Mouse (Mus musculus): ENCODE data around the gene Pqlc2.

Gene Pqlc2

GRCm38 (mm10) chr4:139284877-139285276 lies 25.6 kb downstream of the Pqlc2 start:
- POLR2A ChIA-PET = interaction anchor here in 3 of 4 experiments (0.5 to 2.7 kb wide), 16 partner anchors 8 to 1274 kb away, joined by 3 to 13 read pairs (median 4); partner anchors contain the start of genes Akr7a5 (in 1 of the 3) and Pqlc2 (in 1 of the 3)
- CTCF ChIA-PET = interaction anchor here (0.5 to 6.9 kb wide), 14 partner anchors 11 to 1697 kb away, joined by 3 to 102 read pairs (median 4); partner anchors contain the start of genes Akr7a5 (in 1 of the 4), Gm21969 (in 1 of the 4) and Pqlc2 (in 1 of the 4)

DNA sequence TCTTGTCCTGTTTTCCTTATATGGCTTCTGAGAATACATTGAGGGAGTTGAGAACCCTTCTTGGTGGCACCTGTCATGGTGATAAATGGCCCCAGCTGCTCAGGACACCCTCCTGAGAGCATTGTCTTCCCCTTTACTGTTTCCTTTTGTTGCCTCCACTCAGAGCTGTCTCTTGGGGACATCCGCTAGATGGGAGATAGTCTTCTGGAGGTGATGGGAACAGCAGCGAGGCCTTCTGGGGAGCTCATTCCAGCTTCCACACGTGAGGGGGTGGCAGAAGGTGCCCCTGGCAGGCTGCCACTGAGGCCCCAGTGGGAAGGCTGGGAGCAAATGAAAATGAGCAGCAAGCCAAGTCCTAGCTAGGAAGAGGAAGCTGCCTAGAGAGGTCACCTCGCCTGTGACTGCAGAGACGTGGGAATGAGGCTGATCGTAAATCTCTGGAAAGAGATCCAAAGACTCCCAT lies 27.5 kb downstream of the Pqlc2 start:
- POLR2A ChIA-PET = interaction anchor here in 2 of 4 experiments (0.5 to 2.7 kb wide), 3 partner anchors 9 to 326 kb away, joined by 3 to 13 read pairs (median 3); no protein-coding TSS in a partner anchor
- CTCF ChIA-PET = interaction anchor here (0.6 to 1.2 kb wide), 5 partner anchors 19 to 1305 kb away, joined by 3 read pairs; no protein-coding TSS in a partner anchor

DNA sequence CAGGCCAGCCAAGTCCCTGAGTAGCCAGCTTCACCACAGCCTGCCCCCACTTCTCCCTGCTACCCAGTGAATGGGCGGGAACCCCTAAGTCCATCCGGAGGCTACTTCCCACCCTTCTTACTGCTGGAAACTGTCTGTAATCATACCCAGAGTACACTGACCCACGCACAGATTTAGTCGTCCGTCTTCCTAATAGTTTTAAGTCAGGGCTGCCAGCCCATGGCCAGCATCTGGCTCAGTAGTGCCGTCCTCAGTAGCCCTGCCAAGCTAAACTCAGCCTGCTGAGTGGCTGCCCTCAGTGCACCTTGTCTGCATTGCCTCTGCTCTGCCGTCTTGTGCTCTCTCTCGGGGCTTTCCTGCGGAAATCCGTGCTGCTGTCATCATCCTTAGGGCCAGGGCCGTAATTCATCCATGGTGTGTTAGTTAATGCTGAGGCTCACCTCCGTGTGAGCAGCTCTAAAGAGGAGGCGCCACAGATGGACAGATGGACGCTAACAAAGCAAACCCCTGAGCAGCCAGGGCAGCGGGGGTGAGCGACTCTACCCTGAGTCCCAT lies 28.6 kb downstream of the Pqlc2 start:
- ChIA-PET POLR2A (no interaction called here), CTCF (interaction anchor here in 2 of 4 experiments (1.2 to 14.6 kb wide), 2 partner anchors 6 to 49 kb away, joined by 3 to 97 read pairs; no protein-coding TSS in a partner anchor)

DNA sequence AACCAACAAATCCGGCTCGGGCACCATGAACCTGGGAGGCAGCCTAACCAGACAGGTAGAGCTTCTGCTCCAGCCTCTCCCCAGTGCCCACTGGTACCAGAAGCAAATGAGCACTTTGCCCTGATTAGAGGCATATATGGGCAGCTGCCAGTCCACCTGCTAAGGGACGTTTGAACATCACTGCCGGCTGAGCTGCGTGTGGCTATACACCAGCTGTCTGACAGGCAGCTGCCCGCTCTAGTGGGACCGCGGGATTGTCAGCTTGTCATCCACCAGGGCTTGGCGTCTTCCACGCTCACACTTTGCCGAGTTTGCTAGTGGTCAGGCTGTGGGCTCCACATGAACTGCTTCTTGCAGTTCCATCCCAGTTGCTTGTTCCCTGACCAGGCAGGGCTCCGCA lies 30.0 kb downstream of the Pqlc2 start:
- CTCF ChIA-PET = interaction anchor here in 3 of 4 experiments (0.5 to 14.6 kb wide), 5 partner anchors 8 to 32 kb away, joined by 3 to 97 read pairs (median 4); no protein-coding TSS in a partner anchor
- POLR2A ChIA-PET = interaction anchor here in 3 of 4 experiments (1.1 to 4.0 kb wide), 3 partner anchors 9 to 30 kb away, joined by 3 to 11 read pairs (median 7); partner anchors contain the start of genes Akr7a5 (in 1 of the 3) and Pqlc2 (in 1 of the 3)

- ChIA-PET CTCF (interaction anchor here in 2 of 4 experiments (0.8 to 14.6 kb wide), 3 partner anchors 12 to 55 kb away, joined by 3 to 97 read pairs (median 4); no protein-coding TSS in a partner anchor), POLR2A (interaction anchor here in 2 of 4 experiments (0.8 to 2.0 kb wide), 4 partner anchors 9 to 340 kb away, joined by 3 to 8 read pairs (median 3); partner anchors contain the start of genes Akr7a5 (in 1 of the 2) and Pqlc2 (in 1 of the 2))
These were observed 34.1 kb downstream of the Pqlc2 start for GRCm38 (mm10) chr4:139276411-139276810.

- ChIA-PET POLR2A (interaction anchor here in 3 of 4 experiments (0.5 to 2.8 kb wide), 6 partner anchors 9 to 1292 kb away, joined by 3 to 13 read pairs (median 5); no protein-coding TSS in a partner anchor), CTCF (interaction anchor here in 3 of 4 experiments (0.8 to 14.6 kb wide), 5 partner anchors 13 to 54 kb away, joined by 3 to 97 read pairs (median 5); no protein-coding TSS in a partner anchor)
These were observed 35.9 kb downstream of the Pqlc2 start for GRCm38 (mm10) chr4:139274573-139274972.

GRCm38 (mm10) chr4:139272951-139273680 lies 37.4 kb downstream of the Pqlc2 start:
- POLR2A ChIA-PET = interaction anchor here in 3 of 4 experiments (0.7 to 2.8 kb wide), 7 partner anchors 11 to 595 kb away, joined by 3 to 13 read pairs (median 4); partner anchors contain the start of gene Akr7a5 (in 1 of the 3)
- CTCF ChIA-PET = interaction anchor here (0.6 to 14.6 kb wide), 10 partner anchors 12 to 156 kb away, joined by 3 to 97 read pairs (median 3); partner anchors contain the start of genes Akr7a5 (in 1 of the 4) and Pqlc2 (in 1 of the 4)

- ChIA-PET POLR2A (interaction anchor here in 1 of 4 experiments (0.7 to 1.0 kb wide), 3 partner anchors 11 to 19 kb away, joined by 3 read pairs; no protein-coding TSS in a partner anchor), CTCF (interaction anchor here in 2 of 4 experiments (0.6 to 14.6 kb wide), 3 partner anchors 17 to 59 kb away, joined by 3 to 97 read pairs (median 4); no protein-coding TSS in a partner anchor)
These were observed 38.9 kb downstream of the Pqlc2 start for GRCm38 (mm10) chr4:139271562-139271961.

DNA sequence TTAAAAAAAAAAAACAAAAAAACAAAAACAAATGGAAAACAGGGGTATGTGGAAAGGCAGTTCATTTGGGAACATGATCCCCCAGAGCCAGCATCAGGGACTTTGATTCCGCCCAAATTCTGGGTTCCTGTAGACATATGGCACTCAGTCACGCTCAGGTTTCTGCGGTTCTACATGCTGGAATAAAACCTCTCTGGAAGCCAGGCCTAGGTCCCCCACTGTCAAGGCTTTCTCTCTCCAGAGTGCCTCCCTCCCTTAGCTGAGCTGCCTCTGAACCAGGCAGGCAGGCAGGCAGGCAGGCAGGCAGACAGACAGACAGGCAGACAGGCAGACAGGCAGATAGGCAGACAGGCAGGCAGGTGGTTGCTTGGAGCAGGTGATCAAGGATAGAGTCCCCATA lies 40.3 kb downstream of the Pqlc2 start:
- POLR2A ChIA-PET = interaction anchor here in 3 of 4 experiments (0.9 to 1.8 kb wide), 7 partner anchors 8 to 38 kb away, joined by 3 to 7 read pairs (median 3); no protein-coding TSS in a partner anchor
- CTCF ChIA-PET = interaction anchor here (0.6 to 14.6 kb wide), 10 partner anchors 18 to 117 kb away, joined by 3 to 97 read pairs (median 3); no protein-coding TSS in a partner anchor

DNA sequence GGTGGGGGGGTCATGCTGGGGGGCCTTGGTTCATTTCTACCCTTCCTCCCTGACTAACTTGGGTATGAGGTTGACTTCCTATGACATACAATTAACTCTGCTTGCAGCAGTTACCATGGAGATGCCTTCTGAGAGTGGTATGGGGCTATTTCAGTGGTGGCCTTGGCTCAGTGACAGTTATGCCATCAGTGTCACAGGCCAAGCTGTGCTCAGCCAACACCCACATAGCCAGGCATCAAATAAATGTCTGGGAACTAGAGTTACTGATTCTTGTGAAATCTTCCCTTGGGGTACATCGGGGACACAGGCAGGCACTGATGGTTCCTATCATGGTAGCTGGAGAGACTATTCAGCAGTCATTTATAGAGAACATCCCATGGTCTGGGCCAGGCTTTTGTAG lies 42.3 kb downstream of the Pqlc2 start:
- ChIA-PET POLR2A (interaction anchor here in 1 of 4 experiments (0.7 to 1.8 kb wide), 2 partner anchors 10 to 37 kb away, joined by 3 to 7 read pairs; no protein-coding TSS in a partner anchor), CTCF (interaction anchor here in 1 of 4 experiments (14.6 kb wide), 1 partner anchor 20 kb away, joined by 97 read pairs; no protein-coding TSS in a partner anchor)

DNA sequence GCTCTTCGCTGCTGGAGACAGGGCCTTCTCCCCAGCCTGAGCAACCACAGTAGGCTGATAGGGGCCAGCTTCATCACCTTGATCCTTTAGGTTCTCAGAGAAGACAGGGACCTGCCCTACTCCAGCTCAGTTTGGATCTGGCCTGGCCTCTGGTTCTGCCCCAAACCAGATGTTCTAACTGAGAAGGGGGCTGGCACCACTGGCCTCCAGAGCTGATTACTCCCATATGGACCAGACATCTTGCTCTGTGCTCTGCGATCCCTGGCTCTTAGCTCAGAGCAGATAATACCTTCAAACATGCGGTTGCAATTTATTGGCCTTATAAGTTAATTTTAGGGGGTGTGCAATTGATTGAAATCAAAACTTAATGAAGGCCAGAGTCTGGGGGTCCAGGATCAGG lies 43.2 kb downstream of the Pqlc2 start:
- POLR2A ChIA-PET = interaction anchor here in 1 of 4 experiments (0.6 to 0.9 kb wide), 3 partner anchors 11 to 1276 kb away, joined by 3 to 7 read pairs (median 3); no protein-coding TSS in a partner anchor
- CTCF ChIA-PET = interaction anchor here in 1 of 4 experiments (14.6 kb wide), 1 partner anchor 21 kb away, joined by 97 read pairs; no protein-coding TSS in a partner anchor

DNA sequence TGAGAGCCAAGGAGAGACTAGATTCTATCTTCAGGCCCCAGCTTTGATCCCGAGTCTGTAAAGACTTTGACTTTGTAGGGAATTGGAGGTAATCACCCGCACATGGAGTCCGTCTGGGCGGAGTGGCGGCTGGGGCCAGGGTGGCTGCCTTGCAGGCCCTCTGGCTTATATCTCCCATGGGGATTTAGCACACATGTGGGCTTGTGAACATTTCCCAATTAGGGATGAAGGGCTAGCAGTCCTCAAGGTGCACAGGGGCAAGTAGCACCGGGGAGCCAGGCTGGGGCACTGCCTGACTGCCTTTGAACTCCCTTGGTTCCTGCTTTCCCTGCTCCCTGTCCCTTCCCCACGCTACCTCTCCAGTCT lies 44.0 kb downstream of the Pqlc2 start:
- CTCF ChIA-PET = interaction anchor here in 2 of 4 experiments (1.0 to 1.4 kb wide), 3 partner anchors 34 to 46 kb away, joined by 3 read pairs; no protein-coding TSS in a partner anchor
- POLR2A ChIA-PET = interaction anchor here in 1 of 4 experiments (0.6 to 1.0 kb wide), 2 partner anchors 16 to 1275 kb away, joined by 3 to 7 read pairs; no protein-coding TSS in a partner anchor

- ChIA-PET POLR2A (interaction anchor here in 1 of 4 experiments (1.0 kb wide), 1 partner anchor 16 kb away, joined by 3 read pairs; no protein-coding TSS in a partner anchor), CTCF (interaction anchor here in 3 of 4 experiments (0.6 to 1.4 kb wide), 4 partner anchors 9 to 45 kb away, joined by 3 read pairs; no protein-coding TSS in a partner anchor)
These were observed 44.6 kb downstream of the Pqlc2 start for GRCm38 (mm10) chr4:139265783-139266499.

DNA sequence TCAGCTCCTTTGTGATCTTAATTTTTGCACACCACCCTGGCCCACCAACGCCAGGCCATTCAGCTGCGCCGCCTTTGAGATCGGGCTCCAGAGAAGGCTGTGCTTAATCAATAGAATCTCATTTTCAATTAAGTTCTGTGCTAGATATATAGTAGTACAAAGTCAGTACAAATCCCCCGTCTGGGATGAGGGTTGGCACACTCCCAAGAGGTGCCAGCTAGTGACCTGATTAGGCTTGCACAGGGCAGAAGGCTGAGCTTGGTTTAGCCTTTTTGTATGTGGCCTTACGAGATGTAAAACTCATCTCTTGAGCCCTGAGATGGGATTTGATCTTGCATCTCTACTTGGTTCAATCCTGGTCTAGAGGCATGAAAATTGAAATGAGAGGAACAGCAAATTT lies 47.5 kb downstream of the Pqlc2 start:
- ChIA-PET CTCF (interaction anchor here (0.6 to 2.1 kb wide), 5 partner anchors 12 to 340 kb away, joined by 3 to 8 read pairs (median 4); partner anchors contain the start of gene Gm21969 (in 1 of the 4)), POLR2A (interaction anchor here in 3 of 4 experiments (0.5 to 1.4 kb wide), 4 partner anchors 11 to 380 kb away, joined by 3 read pairs; no protein-coding TSS in a partner anchor)

DNA sequence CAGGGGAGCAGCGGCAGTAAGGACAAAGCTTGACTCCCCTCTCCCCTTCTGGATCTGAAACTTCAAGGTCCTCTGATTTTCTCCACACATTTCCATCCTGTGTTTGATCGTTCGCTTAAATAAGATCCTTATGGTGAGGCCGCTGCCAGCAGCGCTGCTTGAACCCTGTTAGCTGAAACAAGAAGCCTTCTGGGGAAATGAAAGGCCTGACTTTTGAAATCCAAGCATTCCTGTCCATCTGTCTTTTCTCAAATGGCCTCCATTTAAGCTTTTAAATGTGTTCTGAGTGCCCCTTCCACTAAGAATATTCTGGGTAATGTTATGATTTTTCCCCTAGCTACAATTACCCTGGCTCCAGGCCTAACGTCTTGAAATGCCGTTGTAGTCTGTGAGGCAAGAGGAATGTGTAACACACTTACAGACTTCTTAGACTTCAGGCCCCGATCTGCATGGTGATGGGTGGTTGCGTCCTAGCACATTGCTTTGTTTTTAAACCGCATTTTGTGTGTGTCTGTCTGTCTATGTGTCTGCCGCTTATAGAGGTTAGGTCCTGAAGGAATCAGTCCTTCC lies 51.1 kb downstream of the Pqlc2 start:
- ChIA-PET CTCF (interaction anchor here (0.6 to 2.9 kb wide), 10 partner anchors 27 to 157 kb away, joined by 3 to 11 read pairs (median 4); no protein-coding TSS in a partner anchor), POLR2A (interaction anchor here in 3 of 4 experiments (1.0 to 1.8 kb wide), 12 partner anchors 12 to 244 kb away, joined by 3 to 7 read pairs (median 3); partner anchors contain the start of genes Akr7a5 (in 1 of the 3) and Pqlc2 (in 1 of the 3))

GRCm38 (mm10) chr4:139258621-139259301 lies 51.7 kb downstream of the Pqlc2 start:
- ChIA-PET CTCF (interaction anchor here (0.6 to 2.9 kb wide), 12 partner anchors 26 to 156 kb away, joined by 3 to 11 read pairs (median 4); no protein-coding TSS in a partner anchor), POLR2A (interaction anchor here in 3 of 4 experiments (0.6 to 1.8 kb wide), 14 partner anchors 12 to 759 kb away, joined by 3 to 7 read pairs (median 4); partner anchors contain the start of genes Akr7a5 (in 1 of the 3) and Pqlc2 (in 1 of the 3))
